ENCODE assay signal across 8 mouse cellular contexts in genomic region chr9:101250981-101251643, GRCm38 (mm10). TPM values are rescaled to one million over a fixed set of nuclear protein-coding genes. Genes with fewer than 3 reads are reported as not detected.
DNase-seq lines count a peak whose midpoint lies in the region; ATAC-seq lines count a peak whose summit lies in the region.

No protein-coding gene starts in this region.

- peak; percentile 73 for ATAC-seq in frontal cortex, adult (ENCODE audit: low TSS enrichment)
- ATAC-seq in hindbrain, embryonic 13.5 days (ENCODE audit: low FRiP score), result peak; percentile 96
- ATAC-seq in liver, embryonic 11.5 days (replicated peaks; ENCODE audit: low FRiP score), result peak; percentile 95

- H3K9ac ChIP-seq in hindbrain, embryonic 13.5 days, result peak overlapping the region; percentile 93
- H3K9ac ChIP-seq in liver, embryonic 11.5 days (ENCODE audit: low read depth, low read length), result peak overlapping the region; percentile 69

- H3K27me3 ChIP-seq in hindbrain, embryonic 13.5 days, result no peaks in the 10 kb centered on the region
- H3K27me3 ChIP-seq in liver, embryonic 11.5 days (replicated peaks; ENCODE audit: control insufficient read depth, insufficient read depth, low read length), result no peaks in the 10 kb centered on the region

- no peaks in the 10 kb centered on the region for H3K9me3 ChIP-seq in hindbrain, embryonic 13.5 days
- H3K9me3 ChIP-seq in liver, embryonic 11.5 days (ENCODE audit: control insufficient read depth, low read length), result no peaks in the 10 kb centered on the region

- peaks cover 33% of the 10 kb centered on the region for H3K4me1 ChIP-seq in hindbrain, embryonic 13.5 days (replicated peaks)
- peaks cover 8% of the 10 kb centered on the region for H3K4me1 ChIP-seq in liver, embryonic 11.5 days (replicated peaks; ENCODE audit: control insufficient read depth, insufficient read depth, low read length)

- peak overlapping the region; percentile 72 for H3K4me2 ChIP-seq in hindbrain, embryonic 13.5 days
- H3K4me2 ChIP-seq in liver, embryonic 11.5 days, result peak overlapping the region; percentile 95

- 1% methylated on average over 37 of the region's 61 CpGs for WGBS in hindbrain, embryonic 13.5 days
- under 1% methylated on average over 54 of the region's 61 CpGs for WGBS in liver, embryonic 11.5 days

- DNase-seq in urinary bladder, adult 18-20 months (ENCODE audit: low spot score in 2 of 2), result peak; percentile 71 to 85
- no peak for DNase-seq in urinary bladder, adult 2 months (ENCODE audit: low spot score)
- peak; percentile 61 for DNase-seq in cerebellum, adult 8-10 months
- DNase-seq in liver, embryonic 11.5 days (ENCODE audit: low spot score), result peak; percentile 85
- DNase-seq in monocyte, adult 2 months (ENCODE audit: low read depth in 1 of 2, low spot score in 2 of 2), result peak; percentile 1 to 14
- peak; percentile 35 for DNase-seq in urinary bladder, postnatal 10 days (ENCODE audit: low spot score)

- H3K36me3 ChIP-seq in hindbrain, embryonic 13.5 days, result no peaks in the 10 kb centered on the region
- no peaks in the 10 kb centered on the region for H3K36me3 ChIP-seq in liver, embryonic 11.5 days (ENCODE audit: control insufficient read depth, insufficient read depth, low read length)

- H3K4me3 ChIP-seq in hindbrain, embryonic 13.5 days, result peak overlapping the region; percentile 83
- H3K4me3 ChIP-seq in liver, embryonic 11.5 days (ENCODE audit: low read depth, low read length), result peak overlapping the region; percentile 73

- peak overlapping the region; percentile 96 for H3K27ac ChIP-seq in hindbrain, embryonic 13.5 days
- peak overlapping the region; percentile 78; the same call in 1 of the 2 replicates for H3K27ac ChIP-seq in liver, embryonic 11.5 days (ENCODE audit: low read depth, low read length)

RNA-seq across cellular contexts. Expression of gene Ppp2r3a, which starts 0.5 kb away (rescaled TPM):
- polyA plus RNA-seq in urinary bladder, adult 2 months (2012; rRNA removed), result 18.9 and 23.8 TPM in 2 replicates
- polyA plus RNA-seq in hindbrain, embryonic 13.5 days (2015; fragmentation: Nextera tagmentation; extraction: Ambion mirVana), result 28.7 and 29.1 TPM in 2 replicates
- polyA plus RNA-seq in liver, embryonic 11.5 days (2014; fragmentation: Nextera tagmentation; extraction: Ambion mirVana), result 7.5 and 7.9 TPM in 2 replicates
